Mouse (Mus musculus): ENCODE measurements around the gene Atat1. TPM values are rescaled to one million over a fixed set of nuclear protein-coding genes. Genes with fewer than 3 reads are reported as not detected.

Gene Atat1
- polyA plus RNA-seq, 1 experiment = 20.0 TPM

- WGBS = 0% methylated on average over 11 of the region's 11 CpGs
- peak; percentile 33 for DNase-seq (ENCODE audit: low read depth, low spot score)
Observed at GRCm38 (mm10) chr17:35918276-35919059, 8.6 kb upstream of the Atat1 start.

- WGBS = 0% methylated on average over 13 of the region's 13 CpGs
- no peak for DNase-seq (ENCODE audit: low read depth, low spot score)
Observed at GRCm38 (mm10) chr17:35917463-35918251, 7.8 kb upstream of the Atat1 start.

GRCm38 (mm10) chr17:35917143-35917462, 7.2 kb upstream of the Atat1 start:
- no peak for DNase-seq (ENCODE audit: low read depth, low spot score)
- under 1% methylated on average over 8 of the region's 8 CpGs for WGBS

- WGBS = under 1% methylated on average over 83 of the region's 83 CpGs
- peak; percentile 82 for DNase-seq (ENCODE audit: low read depth, low spot score)
Observed at GRCm38 (mm10) chr17:35916297-35917142, 6.6 kb upstream of the Atat1 start, which contains the start of the genes Mrps18b and Ppp1r10. TSS of gene Mrps18b (minus strand) at chr17:35916389. TSS of gene Ppp1r10 (plus strand) at chr17:35916434.

- 1% methylated on average over 28 of the region's 28 CpGs for WGBS
- peak; percentile 82 for DNase-seq (ENCODE audit: low read depth, low spot score)
Observed at GRCm38 (mm10) chr17:35915538-35916296, 5.8 kb upstream of the Atat1 start.

GRCm38 (mm10) chr17:35914975-35915374, 5.1 kb upstream of the Atat1 start:
- DNase-seq (ENCODE audit: low read depth, low spot score) = no peak
- 74% methylated on average over 6 of the region's 6 CpGs for WGBS

GRCm38 (mm10) chr17:35909186-35909918, 523 bp downstream of the Atat1 start:
- peak; percentile 50 for DNase-seq (ENCODE audit: low read depth, low spot score)
- WGBS = 11% methylated on average over 20 of the region's 20 CpGs

- WGBS = 54% methylated on average over 2 of the region's 2 CpGs
- DNase-seq (ENCODE audit: low read depth, low spot score) = no peak
Observed at GRCm38 (mm10) chr17:35907609-35908008, 2.3 kb downstream of the Atat1 start.

GRCm38 (mm10) chr17:35905587-35905986, 4.3 kb downstream of the Atat1 start:
- 98% methylated on average over 1 of the region's 1 CpGs for WGBS
- DNase-seq (ENCODE audit: low read depth, low spot score) = no peak

GRCm38 (mm10) chr17:35903992-35904355, 5.9 kb downstream of the Atat1 start:
- WGBS = 88% methylated on average over 4 of the region's 4 CpGs

GRCm38 (mm10) chr17:35903343-35903991, 6.4 kb downstream of the Atat1 start:
- no peak for DNase-seq (ENCODE audit: low read depth, low spot score)

More at GRCm38 (mm10) chr17:35903992-35904355, 5.9 kb downstream of the Atat1 start:
- DNase-seq (ENCODE audit: low read depth, low spot score) = no peak

GRCm38 (mm10) chr17:35900636-35901035, 9.2 kb downstream of the Atat1 start:
- DNase-seq (ENCODE audit: low read depth, low spot score) = no peak
- WGBS = 86% methylated on average over 3 of the region's 3 CpGs

More at GRCm38 (mm10) chr17:35903343-35903991, 6.4 kb downstream of the Atat1 start:
- 80% methylated on average over 9 of the region's 9 CpGs for WGBS

GRCm38 (mm10) chr17:35897644-35898573, 12.0 kb downstream of the Atat1 start:
- no peak for DNase-seq (ENCODE audit: low read depth, low spot score)
- WGBS = 33% methylated on average over 23 of the region's 23 CpGs

GRCm38 (mm10) chr17:35896781-35897643, 12.9 kb downstream of the Atat1 start, which contains the start of gene 2310061I04Rik:
TSS of gene 2310061I04Rik (minus strand) at chr17:35897431.
- DNase-seq (ENCODE audit: low read depth, low spot score) = no peak
- under 1% methylated on average over 85 of the region's 86 CpGs for WGBS

GRCm38 (mm10) chr17:35887725-35888124, 22.1 kb downstream of the Atat1 start:
- 86% methylated on average over 14 of the region's 17 CpGs for WGBS
- no peak for DNase-seq (ENCODE audit: low read depth, low spot score)

GRCm38 (mm10) chr17:35883777-35884176, 26.1 kb downstream of the Atat1 start:
- WGBS = 97% methylated on average over 14 of the region's 14 CpGs
- no peak for DNase-seq (ENCODE audit: low read depth, low spot score)
